In genomic region chr12:52624871-52625270, GRCm38 (mm10) we compare ENCODE assay signal across 15 mouse cellular contexts.
"Had no signal": no experiment of that assay in that cellular context is flagged by ENCODE, and none has a peak within 500 bp of the region (broad histone marks: within the 10 kb centered on the region; RNA-seq: fewer than 3 reads in every experiment).

No protein-coding gene starts in this region.

- H3K36me3 ChIP-seq: limb, embryonic 12.5 days; liver, embryonic 13.5 days; lung, embryonic 15.5 days; midbrain, embryonic 13.5 days; neural tube, embryonic 15.5 days had no signal

- H3K9ac ChIP-seq: limb, embryonic 12.5 days; liver, embryonic 13.5 days; liver, postnatal 0 days; lung, embryonic 15.5 days; midbrain, embryonic 13.5 days; neural tube, embryonic 15.5 days had no signal

- H3K4me1 ChIP-seq: limb, embryonic 12.5 days; liver, embryonic 13.5 days; lung, embryonic 15.5 days; neural tube, embryonic 15.5 days had no signal

- DNase-seq: kidney, adult 8-10 months; kidney, postnatal 36 days; liver; liver, embryonic 13.5 days; liver, postnatal 0 days; lung, postnatal 14 days; thymus, adult 2 months; thymus, postnatal 25 days had no signal

- H3K27me3 ChIP-seq: limb, embryonic 12.5 days; liver, embryonic 13.5 days; lung, embryonic 15.5 days; midbrain, embryonic 13.5 days; neural tube, embryonic 15.5 days had no signal

- H3K4me3 ChIP-seq: layer of hippocampus, adult 2 months; limb, embryonic 12.5 days; liver, embryonic 13.5 days; lung, embryonic 15.5 days; midbrain, embryonic 13.5 days; neural tube, embryonic 15.5 days had no signal

- H3K27ac ChIP-seq: kidney, postnatal 0 days; layer of hippocampus, adult 2 months; limb, embryonic 12.5 days; liver, embryonic 13.5 days; lung, embryonic 15.5 days; midbrain, embryonic 13.5 days; neural tube, embryonic 15.5 days; stomach, postnatal 0 days had no signal
